Mouse (Mus musculus): ENCODE data around the gene Stmn1.

Gene Stmn1

DNA sequence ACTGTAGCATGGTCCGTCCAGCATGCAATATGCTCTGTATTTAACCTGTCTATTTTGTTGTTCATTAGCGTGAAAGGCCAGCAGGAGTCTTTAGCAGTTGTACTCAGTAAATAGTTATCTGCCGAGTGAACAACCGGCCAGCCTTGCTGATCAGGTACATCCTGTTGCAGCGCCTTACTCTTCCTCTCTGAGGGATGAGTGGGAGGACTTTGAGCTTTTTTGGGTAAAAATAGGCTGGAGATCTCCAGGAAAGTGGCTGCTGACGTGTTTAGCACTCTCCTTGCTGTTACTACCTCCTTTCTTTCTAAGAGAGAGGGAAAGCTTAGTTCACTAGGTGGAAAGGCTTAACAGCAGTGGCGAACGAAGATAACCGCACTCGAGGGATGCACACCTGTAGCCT is 49.6 kb downstream of the Stmn1 start:
- DNase-seq, result no peak

DNA sequence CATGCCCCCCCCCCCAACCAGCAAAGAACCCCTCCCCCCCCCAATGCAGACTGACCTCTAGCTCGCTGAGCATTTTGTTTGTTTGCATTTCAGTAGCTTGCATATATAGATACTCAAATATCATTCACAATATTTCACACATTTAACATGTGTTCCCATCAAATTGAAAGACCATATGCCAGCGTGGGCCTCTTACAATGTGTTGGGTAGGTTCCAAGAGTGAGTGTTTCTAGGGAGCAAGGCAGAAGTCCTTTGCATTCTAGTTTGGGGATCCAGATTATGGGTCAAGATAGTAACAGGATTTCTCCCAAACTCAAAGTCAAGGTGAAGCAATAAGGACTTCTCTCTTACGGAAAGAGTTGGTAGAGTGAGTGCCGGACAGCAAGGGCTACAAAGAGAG is 50.4 kb downstream of the Stmn1 start:
- no peak for DNase-seq

DNA sequence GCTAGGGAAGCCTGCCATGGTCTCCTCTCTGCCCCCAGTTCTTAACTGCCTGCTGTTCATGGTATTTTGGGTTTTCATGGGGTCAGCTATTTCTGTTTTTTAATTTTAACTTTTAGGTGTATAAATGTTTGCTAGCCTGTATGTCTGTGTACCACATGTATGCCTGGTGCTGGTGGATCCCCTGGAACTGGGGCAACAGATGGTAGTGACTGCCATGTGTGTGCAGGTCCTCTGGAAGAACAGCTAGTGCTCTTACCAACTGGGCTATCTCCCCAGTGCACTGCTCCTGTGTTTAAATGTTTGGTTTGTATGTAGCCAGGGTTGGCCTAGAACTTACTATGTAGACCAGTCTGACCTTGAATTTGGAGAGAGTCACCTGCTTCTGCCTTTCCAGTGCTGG is 51.2 kb downstream of the Stmn1 start:
- DNase-seq, result no peak
